Mouse (Mus musculus) limb, embryonic 14.5 days (tissue): ENCODE results near the gene Adamtsl1. TPM values are rescaled to one million over a fixed set of nuclear protein-coding genes. Genes with fewer than 3 reads are reported as not detected.

ENCODE experiments used
- ATAC-seq: fragments of 200-750 bp; cut with Nextera tagmentation; 2 replicates; pipeline ENCODE4 v1.8.0; 2017; ENCODE audit warnings: low read depth, moderate number of reproducible peaks, moderate TSS enrichment; ENCODE audit not compliant: low FRiP score
- DNase-seq: peaks from one replicate; pipeline ENCODE4 v3.0.0-alpha.2; 2015; ENCODE audit warnings: low spot score
- H3K27ac ChIP-seq: fragments of 300-500 bp; sonication (generic); replicated peaks from 2 replicates; pipeline ENCODE4 v1.5.1; 2014; ENCODE audit warnings: low read depth, mild to moderate bottlenecking, low read length, moderate library complexity, mixed read lengths
- H3K27me3 ChIP-seq: fragments of 300-500 bp; sonication (generic); 2 replicates; pipeline ENCODE4 v1.6.1; 2014; ENCODE audit warnings: low read length, mixed read lengths; ENCODE audit not compliant: control insufficient read depth, insufficient read depth
- H3K36me3 ChIP-seq: fragments of 300-500 bp; sonication (generic); 2 replicates; pipeline ENCODE4 v1.6.1; 2014; ENCODE audit warnings: mild to moderate bottlenecking, low read length, moderate library complexity, mixed read lengths; ENCODE audit not compliant: control insufficient read depth, insufficient read depth
- H3K4me1 ChIP-seq: fragments of 300-500 bp; sonication (generic); 2 replicates; pipeline ENCODE4 v1.6.1; 2014; ENCODE audit warnings: antibody characterized with exemption, low read length, mixed read lengths; ENCODE audit not compliant: control insufficient read depth, insufficient read depth
- H3K4me2 ChIP-seq: fragments of 300-500 bp; sonication (generic); replicated peaks from 2 replicates; pipeline ENCODE4 v1.6.1; 2014; ENCODE audit warnings: low read depth, mild to moderate bottlenecking, low read length, moderate library complexity; ENCODE audit not compliant: severe bottlenecking
- H3K4me3 ChIP-seq: fragments of 300-500 bp; sonication (generic); replicated peaks from 2 replicates; pipeline ENCODE4 v1.5.1; 2014; ENCODE audit warnings: low read length
- H3K9ac ChIP-seq: fragments of 300-500 bp; sonication (generic); 2 replicates; pipeline ENCODE4 v1.6.1; 2014; ENCODE audit warnings: mild to moderate bottlenecking, low read depth, low read length, moderate library complexity; ENCODE audit not compliant: severe bottlenecking
- H3K9me3 ChIP-seq: fragments of 300-500 bp; sonication (generic); 2 replicates; pipeline ENCODE4 v1.6.1; 2016; ENCODE audit warnings: low read length; ENCODE audit not compliant: control insufficient read depth
- POLR2A ChIP-seq: fragments of 200-500 bp; IDR thresholded peaks from 2 replicates; pipeline ENCODE4 v1.8.0; 2012; ENCODE audit warnings: inconsistent platforms, mild to moderate bottlenecking, moderate library complexity, borderline replicate concordance; ENCODE audit not compliant: insufficient read depth, insufficient read length; ENCODE audit errors: extremely low read depth
- WGBS: fragments of 180-500 bp; shearing (Covaris S2); extraction: QIAGEN DNeasy Blood & Tissue Kit; methylation state at CpG from one replicate; pipeline ENCODE4 v1.1.7; 2014; 5-methylcytosine and 5-hydroxymethylcytosine counted together
- polyA plus RNA-seq, 2 experiments: library from polyadenylated mRNA; depleted of rRNA in 1 of 2; stranded (reverse) in 1 of 2; unstranded in 1 of 2; fragments of >200 nt; fragmentation: Nextera tagmentation in 1 of 2; extraction: Ambion mirVana in 1 of 2; gene quantifications; 2 replicates each; pipeline versions ENCODE4 v1.2.1 to v1.2.3; 2012 to 2014

Gene Adamtsl1
- polyA plus RNA-seq, 2 experiments = 22.9 to 47.5 TPM

DNA sequence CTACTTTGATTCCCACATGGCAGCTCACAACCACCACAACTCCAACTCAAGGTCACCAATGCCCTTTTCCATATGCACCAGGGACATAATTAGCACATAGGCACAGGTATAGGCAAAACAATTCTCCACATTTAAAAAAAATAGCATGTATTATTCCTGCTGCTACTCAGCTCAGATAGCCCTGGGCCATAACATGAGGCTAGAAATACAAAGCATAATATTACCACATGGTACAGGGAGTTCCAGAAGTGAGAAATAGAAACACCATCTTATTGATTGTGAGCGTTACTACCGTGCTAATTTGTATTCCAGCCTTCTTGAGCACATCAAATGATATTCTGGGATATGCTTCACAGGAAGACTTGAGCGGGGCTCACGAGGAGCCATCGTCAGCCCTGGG, 155.3 kb downstream of the Adamtsl1 start:
- no peaks in the 10 kb centered on the region for H3K4me1 ChIP-seq
- DNase-seq (no peak), ATAC-seq (no peak)
- H3K9me3 ChIP-seq = no peaks in the 10 kb centered on the region
- H3K36me3 ChIP-seq = no peaks in the 10 kb centered on the region
- no peak for TF ChIP-seq POLR2A
- no peak overlapping the region for H3K4me2 ChIP-seq
- 69% methylated on average over 5 of the region's 5 CpGs for WGBS
- H3K27me3 ChIP-seq = no peaks in the 10 kb centered on the region
- H3K27ac ChIP-seq = no peak overlapping the region
- H3K9ac ChIP-seq = no peak overlapping the region
- no peak overlapping the region for H3K4me3 ChIP-seq

- Histone ChIP-seq H3K27me3 (no peaks in the 10 kb centered on the region), H3K9me3 (no peaks in the 10 kb centered on the region), H3K27ac (no peak overlapping the region), H3K36me3 (no peaks in the 10 kb centered on the region), H3K4me2 (no peak overlapping the region), H3K4me3 (no peak overlapping the region), H3K4me1 (no peaks in the 10 kb centered on the region), H3K9ac (no peak overlapping the region)
- ATAC-seq = no peak
- no peak for DNase-seq
- no peak for TF ChIP-seq POLR2A
- 59% methylated on average over 1 of the region's 1 CpGs for WGBS
Measured at GRCm38 (mm10) chr4:85669735-85670134, 155.8 kb downstream of the Adamtsl1 start.

GRCm38 (mm10) chr4:85672290-85672689, 158.3 kb downstream of the Adamtsl1 start:
- ATAC-seq = no peak
- 46% methylated on average over 4 of the region's 4 CpGs for WGBS

DNA sequence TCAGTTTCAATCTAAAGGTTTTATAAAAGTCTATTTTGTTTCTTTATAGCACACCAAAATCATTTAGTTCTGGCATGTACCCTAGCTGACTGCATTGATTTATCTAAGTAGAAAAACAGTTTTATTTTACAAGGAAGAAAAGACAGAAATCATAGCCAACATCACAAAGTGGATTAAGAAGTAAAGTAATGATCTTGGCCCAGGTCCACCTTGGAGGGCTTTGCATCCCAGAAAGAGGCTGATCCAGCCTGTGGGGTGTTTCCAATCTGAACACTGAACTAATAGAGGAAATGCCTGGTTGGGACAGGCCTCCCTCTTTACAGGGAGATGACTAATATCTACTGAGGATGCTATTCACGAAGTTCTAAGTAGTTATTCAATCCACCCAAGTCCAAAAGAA, 163.6 kb downstream of the Adamtsl1 start:
- H3K9me3 ChIP-seq = no peaks in the 10 kb centered on the region
- H3K4me2 ChIP-seq = no peak overlapping the region
- 32% methylated on average over 1 of the region's 1 CpGs for WGBS
- TF ChIP-seq POLR2A = no peak
- no peaks in the 10 kb centered on the region for H3K36me3 ChIP-seq
- DNase-seq (peak; percentile 58), ATAC-seq (no peak)
- no peaks in the 10 kb centered on the region for H3K4me1 ChIP-seq
- H3K27me3 ChIP-seq = no peaks in the 10 kb centered on the region
- no peak overlapping the region for H3K4me3 ChIP-seq
- no peak overlapping the region for H3K27ac ChIP-seq
- H3K9ac ChIP-seq = no peak overlapping the region

More at GRCm38 (mm10) chr4:85672290-85672689, 158.3 kb downstream of the Adamtsl1 start:
- Histone ChIP-seq H3K9ac (no peak overlapping the region), H3K4me3 (no peak overlapping the region), H3K27ac (no peak overlapping the region), H3K27me3 (no peaks in the 10 kb centered on the region), H3K4me2 (no peak overlapping the region), H3K9me3 (no peaks in the 10 kb centered on the region), H3K36me3 (no peaks in the 10 kb centered on the region), H3K4me1 (no peaks in the 10 kb centered on the region)
- no peak for DNase-seq
- no peak for TF ChIP-seq POLR2A

- H3K36me3 ChIP-seq = no peaks in the 10 kb centered on the region
- no peak overlapping the region for H3K9ac ChIP-seq
- DNase-seq = no peak
- H3K27me3 ChIP-seq = no peaks in the 10 kb centered on the region
- H3K4me2 ChIP-seq = no peak overlapping the region
- H3K4me3 ChIP-seq = no peak overlapping the region
- no peaks in the 10 kb centered on the region for H3K4me1 ChIP-seq
- H3K27ac ChIP-seq = no peak overlapping the region
- H3K9me3 ChIP-seq = no peaks in the 10 kb centered on the region
- WGBS = 78% methylated on average over 4 of the region's 4 CpGs
- no peak for ATAC-seq
- TF ChIP-seq POLR2A = no peak
Measured at GRCm38 (mm10) chr4:85686160-85686559, 172.2 kb downstream of the Adamtsl1 start.

DNA sequence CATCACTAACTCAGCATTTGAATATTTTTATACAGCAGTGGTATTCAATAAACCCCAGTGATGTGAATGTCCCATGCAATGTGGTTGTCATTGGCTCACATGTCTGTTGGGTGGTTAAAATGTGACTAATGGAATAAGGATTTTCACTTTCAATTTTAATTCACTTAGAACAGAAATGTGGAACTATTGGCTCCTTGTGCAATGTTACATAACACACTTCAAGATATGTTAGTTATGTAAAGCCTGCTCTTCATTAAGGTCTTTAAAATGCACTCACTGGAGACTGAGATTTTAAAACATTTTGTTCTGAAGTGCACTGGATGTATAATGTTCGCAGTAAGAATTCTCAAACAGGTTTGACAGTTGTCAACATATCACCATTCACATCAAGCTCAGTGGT, 181.3 kb downstream of the Adamtsl1 start:
- TF ChIP-seq POLR2A = no peak
- H3K4me2 ChIP-seq = no peak overlapping the region
- DNase-seq (no peak), ATAC-seq (no peak)
- H3K4me3 ChIP-seq = no peak overlapping the region
- H3K36me3 ChIP-seq = no peaks in the 10 kb centered on the region
- no peaks in the 10 kb centered on the region for H3K9me3 ChIP-seq
- WGBS = 93% methylated on average over 1 of the region's 1 CpGs
- no peak overlapping the region for H3K27ac ChIP-seq
- no peaks in the 10 kb centered on the region for H3K4me1 ChIP-seq
- no peaks in the 10 kb centered on the region for H3K27me3 ChIP-seq
- H3K9ac ChIP-seq = no peak overlapping the region
